Mouse (Mus musculus): ENCODE measurements around the gene Hmgcs2.

Hmgcs2 gene

GRCm38 (mm10) chr3:98339097-98339705, 59.0 kb downstream of the Hmgcs2 start:
- DNase-seq = peak; percentile 75

- peak; percentile 82 for DNase-seq
These were observed 59.5 kb downstream of the Hmgcs2 start, which contains the start of gene Phgdh for GRCm38 (mm10) chr3:98339706-98340109. TSS of gene Phgdh (minus strand) at chr3:98339990.

GRCm38 (mm10) chr3:98340818-98341594, 60.8 kb downstream of the Hmgcs2 start:
- DNase-seq = no peak

- DNase-seq = no peak
These were observed 63.0 kb downstream of the Hmgcs2 start for GRCm38 (mm10) chr3:98343235-98343634.

- DNase-seq = peak; percentile 35
These were observed 67.9 kb downstream of the Hmgcs2 start for GRCm38 (mm10) chr3:98348106-98348505.

- peak; percentile 41 for DNase-seq
These were observed 68.5 kb downstream of the Hmgcs2 start for GRCm38 (mm10) chr3:98348705-98349104.

- DNase-seq = peak; percentile 80
These were observed 73.7 kb downstream of the Hmgcs2 start for GRCm38 (mm10) chr3:98353892-98354291.

- no peak for DNase-seq
These were observed 75.2 kb downstream of the Hmgcs2 start for GRCm38 (mm10) chr3:98355344-98356025.

- DNase-seq = no peak
These were observed 75.8 kb downstream of the Hmgcs2 start for GRCm38 (mm10) chr3:98356026-98356365.

- no peak for DNase-seq
These were observed 76.6 kb downstream of the Hmgcs2 start for GRCm38 (mm10) chr3:98356632-98357370.

All from thymus, postnatal 4 days (tissue).